14 mouse cellular contexts compared by ENCODE assay signal in genomic region chr5:136476272-136476671, GRCm38 (mm10).
DNase-seq lines count a peak whose midpoint lies in the region; ATAC-seq and TF ChIP-seq lines count a peak whose summit lies in the region.
"Had no signal": no experiment of that assay in that cellular context is flagged by ENCODE, and none has a peak within 500 bp of the region (broad histone marks: within the 10 kb centered on the region; RNA-seq: fewer than 3 reads in every experiment).

No protein-coding gene starts in this region.

- intact Hi-C loops in heart, postnatal 14 days (cut with DNase I), result no loop called here

- no peak for ATAC-seq in heart, embryonic 14.5 days (ENCODE audit: insufficient number of reproducible peaks, insufficient read depth, low FRiP score, low read depth)
- ATAC-seq in midbrain, postnatal 0 days (ENCODE audit: low FRiP score), result no peak
- ATAC-seq in midbrain, embryonic 13.5 days, result no peak
- ATAC-seq: forebrain, embryonic 15.5 days had no signal

- TF ChIP-seq CTCF in midbrain, postnatal 0 days (IDR thresholded peaks at IDR 0.05), result no peak

- H3K36me3 ChIP-seq in heart, embryonic 14.5 days (ENCODE audit: control insufficient read depth, insufficient read depth, low read length), result no peaks in the 10 kb centered on the region
- H3K36me3 ChIP-seq in midbrain, postnatal 0 days (ENCODE audit: insufficient read depth, low read length), result no peaks in the 10 kb centered on the region
- H3K36me3 ChIP-seq in midbrain, embryonic 13.5 days, result no peaks in the 10 kb centered on the region
- H3K36me3 ChIP-seq: embryonic facial prominence, embryonic 12.5 days; G1E had no signal

- no peak overlapping the region for H3K4me3 ChIP-seq in heart, embryonic 14.5 days (ENCODE audit: control insufficient read depth in 1 of 2, insufficient read depth in 1 of 2, low read depth in 1 of 2, low read length in 2 of 2)
- no peak overlapping the region for H3K4me3 ChIP-seq in midbrain, postnatal 0 days (ENCODE audit: low read depth, low read length)
- H3K4me3 ChIP-seq in midbrain, embryonic 13.5 days (replicated peaks), result no peak overlapping the region
- H3K4me3 ChIP-seq: embryonic facial prominence, embryonic 12.5 days; forebrain, embryonic 15.5 days; limb, embryonic 12.5 days; midbrain, embryonic 10.5 days had no signal

- H3K9me3 ChIP-seq in heart, embryonic 14.5 days (ENCODE audit: control insufficient read depth, low read length), result no peaks in the 10 kb centered on the region
- no peaks in the 10 kb centered on the region for H3K9me3 ChIP-seq in midbrain, postnatal 0 days (ENCODE audit: low read length)
- H3K9me3 ChIP-seq in midbrain, embryonic 13.5 days, result no peaks in the 10 kb centered on the region
- H3K9me3 ChIP-seq: embryonic facial prominence, embryonic 12.5 days; forebrain, embryonic 15.5 days; G1E; limb, embryonic 12.5 days; midbrain, embryonic 10.5 days had no signal

- H3K27ac ChIP-seq in heart, embryonic 14.5 days (replicated peaks in 1 of 2; ENCODE audit: control insufficient read depth in 1 of 2, insufficient read depth in 1 of 2, low read depth in 2 of 2, low read length in 2 of 2), result peak overlapping the region; percentile 68 to 71
- H3K27ac ChIP-seq in midbrain, postnatal 0 days (ENCODE audit: low read depth, low read length), result no peak overlapping the region
- H3K27ac ChIP-seq in midbrain, embryonic 13.5 days, result no peak overlapping the region
- H3K27ac ChIP-seq: embryonic facial prominence, embryonic 12.5 days; forebrain, embryonic 15.5 days; limb, embryonic 12.5 days; midbrain, embryonic 10.5 days had no signal

- DNase-seq in adrenal gland, postnatal 14 days, result peak; percentile 73
- no peak for DNase-seq in adrenal gland, postnatal 4 days (ENCODE audit: low spot score in 2 of 2)
- no peak for DNase-seq in heart, postnatal 14 days
- DNase-seq in midbrain, postnatal 0 days (ENCODE audit: low spot score), result peak; percentile 50
- DNase-seq in right cerebral cortex, postnatal 36 days (ENCODE audit: low spot score in 2 of 2), result peak; percentile 65 to 86
- DNase-seq in ovary, postnatal 10 days (ENCODE audit: low spot score), result no peak
- DNase-seq: cerebellum, adult 11-12 months had no signal

- H3K4me1 ChIP-seq in heart, embryonic 14.5 days (ENCODE audit: control insufficient read depth in 2 of 2, insufficient read depth in 2 of 2, low read length in 2 of 2), result peaks cover 38 to 85% of the 10 kb centered on the region in 2 experiments
- 0 out of 2 replicates have a peak, but pooled peaks cover 4% of the 10 kb centered on the region for H3K4me1 ChIP-seq in midbrain, postnatal 0 days (ENCODE audit: insufficient read depth, low read length)
- H3K4me1 ChIP-seq in midbrain, embryonic 13.5 days (replicated peaks), result peaks cover 26% of the 10 kb centered on the region

- no peaks in the 10 kb centered on the region for H3K27me3 ChIP-seq in heart, embryonic 14.5 days (ENCODE audit: control insufficient read depth, insufficient read depth, low read length)
- no peaks in the 10 kb centered on the region for H3K27me3 ChIP-seq in midbrain, postnatal 0 days (ENCODE audit: insufficient read depth, low read length)
- no peaks in the 10 kb centered on the region for H3K27me3 ChIP-seq in midbrain, embryonic 13.5 days
- H3K27me3 ChIP-seq: embryonic facial prominence, embryonic 12.5 days; forebrain, embryonic 15.5 days; limb, embryonic 12.5 days had no signal

- H3K4me2 ChIP-seq in heart, embryonic 14.5 days (ENCODE audit: low read length), result no peak overlapping the region
- H3K4me2 ChIP-seq in midbrain, postnatal 0 days (ENCODE audit: low read depth, low read length, poor library complexity, severe bottlenecking), result no peak overlapping the region
- H3K4me2 ChIP-seq in midbrain, embryonic 13.5 days (replicated peaks), result no peak overlapping the region
- H3K4me2 ChIP-seq: embryonic facial prominence, embryonic 12.5 days; forebrain, embryonic 15.5 days; limb, embryonic 12.5 days had no signal

- no peak overlapping the region for H3K9ac ChIP-seq in heart, embryonic 14.5 days (ENCODE audit: low read length)
- no peak overlapping the region for H3K9ac ChIP-seq in midbrain, postnatal 0 days (replicated peaks; ENCODE audit: low read length, poor library complexity, severe bottlenecking)
- H3K9ac ChIP-seq in midbrain, embryonic 13.5 days (replicated peaks), result no peak overlapping the region
- H3K9ac ChIP-seq: embryonic facial prominence, embryonic 12.5 days; forebrain, embryonic 15.5 days; limb, embryonic 12.5 days had no signal

- WGBS in heart, embryonic 14.5 days, result 53% methylated on average over 3 of the region's 3 CpGs
- WGBS in midbrain, postnatal 0 days, result 87% methylated on average over 3 of the region's 3 CpGs
- 96% methylated on average over 3 of the region's 3 CpGs for WGBS in midbrain, embryonic 13.5 days

Comparison
In these comparisons a context has a peak if more than half of its experiments do, and no peak if none do; other contexts are left out.
1. DNase-seq: peak in adrenal gland, postnatal 14 days (single experiment), midbrain, postnatal 0 days (single experiment) and right cerebral cortex, postnatal 36 days (2 of 2); none in adrenal gland, postnatal 4 days (0 of 2), heart, postnatal 14 days (0 of 2) and ovary, postnatal 10 days (single experiment).
2. H3K27ac ChIP-seq: peak in heart, embryonic 14.5 days (2 of 2); none in midbrain, postnatal 0 days (single experiment) and midbrain, embryonic 13.5 days (single experiment).